Mouse (Mus musculus): Measurements from ENCODE around the gene Asb16. TPM values are rescaled to one million over a fixed set of nuclear protein-coding genes. Genes with fewer than 3 reads are reported as not detected.
"Not testable (repeated sequence)": the region's sequence is repeated elsewhere in the genome, so short reads cannot be mapped to it uniquely, and the experiment has no call there.

Asb16 gene
- total RNA-seq, 2 experiments from 2014 or later: 1.2 TPM

DNA sequence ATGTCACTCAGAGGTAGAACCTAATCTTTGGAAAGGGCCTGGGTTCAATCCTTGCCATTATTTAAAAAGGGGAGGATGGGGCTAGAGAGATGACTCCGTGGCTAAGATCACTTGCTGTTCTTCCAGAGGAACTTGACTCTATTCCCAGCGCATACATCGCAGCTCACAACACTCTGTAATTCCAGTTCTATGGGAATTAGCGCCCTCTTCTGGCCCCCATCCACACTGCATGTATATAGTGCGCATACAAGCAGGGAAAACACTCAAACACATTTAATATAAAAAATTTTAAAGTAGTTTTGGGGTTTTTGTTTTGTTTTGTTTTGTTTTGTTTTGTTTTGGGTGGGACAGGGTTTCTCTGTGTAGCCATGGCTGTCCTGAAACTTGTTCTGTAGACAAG lies 26.7 kb upstream of the Asb16 start:
- DNase-seq: no peak

DNA sequence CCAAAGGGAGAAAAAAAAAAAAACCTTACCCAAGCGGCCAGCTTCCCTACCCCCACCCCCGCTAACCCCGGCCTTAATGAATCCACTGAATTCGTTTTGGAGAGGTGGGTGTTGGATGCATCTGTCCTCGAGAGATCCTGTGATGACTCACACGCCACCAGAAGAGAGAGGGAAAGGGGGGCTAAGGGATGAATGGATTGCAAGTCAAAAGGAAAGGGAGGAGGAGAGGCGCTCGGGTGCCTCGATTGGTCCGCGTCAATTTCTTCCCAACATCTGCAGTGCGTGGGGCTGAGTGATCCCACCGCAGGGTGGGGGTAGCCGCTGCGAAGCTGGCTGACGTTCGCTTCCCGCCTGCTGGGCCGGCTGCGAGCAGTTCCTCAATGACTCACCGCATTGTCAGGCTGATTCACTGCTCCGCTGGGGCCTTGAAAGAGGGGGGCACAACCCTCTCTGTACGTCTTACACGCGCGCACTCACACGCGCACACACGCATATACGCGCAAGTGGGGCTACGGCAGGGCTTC lies 23.6 kb upstream of the Asb16 start:
- peak; percentile 66 to 75 for DNase-seq

DNA sequence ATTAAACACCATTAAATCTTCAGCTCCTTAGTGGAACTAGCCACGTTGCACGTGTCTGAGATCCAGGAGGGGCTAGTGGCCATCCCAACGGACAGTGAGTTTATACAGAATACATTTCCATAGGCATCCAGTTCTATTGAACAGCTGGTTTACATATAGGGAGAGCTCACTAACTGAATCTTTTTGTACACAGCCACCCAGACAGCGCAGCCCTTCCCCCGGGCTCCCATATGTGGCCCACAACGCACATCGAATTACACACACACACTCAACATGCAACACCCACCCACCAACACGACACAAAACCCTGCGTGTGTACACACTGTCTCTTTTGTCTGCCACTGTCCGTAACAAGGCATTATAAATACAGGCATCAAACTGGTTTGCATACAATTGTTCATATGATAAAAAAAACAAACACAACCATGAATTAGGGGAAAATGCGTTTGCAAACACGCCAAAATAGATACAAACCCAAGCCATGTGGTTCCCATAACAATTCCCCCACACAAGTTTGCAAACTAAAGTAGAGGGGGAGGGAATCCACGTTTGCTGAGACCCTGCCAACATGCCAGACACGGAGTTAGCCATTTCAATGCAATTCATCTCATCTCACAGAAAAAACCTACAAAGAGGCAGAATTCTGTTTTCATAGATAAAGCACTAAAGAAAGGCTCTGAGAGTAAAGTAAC lies 22.8 kb upstream of the Asb16 start:
- DNase-seq: no peak

DNA sequence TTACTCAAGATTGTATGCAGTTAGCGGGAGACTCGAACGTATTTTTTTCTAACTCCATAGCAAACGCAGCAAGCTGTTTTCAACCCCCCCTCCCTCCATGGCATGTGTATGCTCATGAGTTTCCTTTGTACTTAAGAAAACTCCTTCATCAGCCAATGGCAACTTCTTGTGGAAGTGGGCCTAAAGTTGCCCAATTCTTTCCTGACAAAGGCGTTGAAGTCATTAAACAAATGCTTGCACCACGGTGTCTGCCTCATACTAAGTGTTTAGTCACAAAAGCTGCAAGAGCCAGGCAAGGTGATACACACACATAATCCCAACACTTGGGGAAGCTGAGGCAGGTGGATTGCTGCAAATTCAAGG lies 22.3 kb upstream of the Asb16 start:
- DNase-seq: no peak

DNA sequence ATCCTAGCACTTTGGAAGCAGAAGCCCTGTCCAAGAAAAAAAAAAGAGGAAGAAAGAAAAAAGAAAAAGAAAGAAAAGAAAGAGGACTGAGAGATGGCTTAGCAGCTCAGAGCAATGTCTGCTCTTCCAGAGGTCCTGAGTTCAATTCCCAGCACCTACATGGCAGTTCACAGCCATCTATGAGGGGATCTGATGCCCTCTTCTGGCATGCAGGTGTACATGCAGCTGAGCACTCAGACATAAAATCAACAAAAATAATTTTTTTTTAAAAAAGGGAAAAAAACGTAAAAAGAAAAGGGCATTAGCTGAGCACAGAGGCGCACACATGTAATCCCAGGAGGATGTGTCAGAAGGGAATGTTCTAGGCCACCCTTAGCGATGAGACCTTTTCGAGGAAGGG lies 21.7 kb upstream of the Asb16 start:
- DNase-seq: no peak

DNA sequence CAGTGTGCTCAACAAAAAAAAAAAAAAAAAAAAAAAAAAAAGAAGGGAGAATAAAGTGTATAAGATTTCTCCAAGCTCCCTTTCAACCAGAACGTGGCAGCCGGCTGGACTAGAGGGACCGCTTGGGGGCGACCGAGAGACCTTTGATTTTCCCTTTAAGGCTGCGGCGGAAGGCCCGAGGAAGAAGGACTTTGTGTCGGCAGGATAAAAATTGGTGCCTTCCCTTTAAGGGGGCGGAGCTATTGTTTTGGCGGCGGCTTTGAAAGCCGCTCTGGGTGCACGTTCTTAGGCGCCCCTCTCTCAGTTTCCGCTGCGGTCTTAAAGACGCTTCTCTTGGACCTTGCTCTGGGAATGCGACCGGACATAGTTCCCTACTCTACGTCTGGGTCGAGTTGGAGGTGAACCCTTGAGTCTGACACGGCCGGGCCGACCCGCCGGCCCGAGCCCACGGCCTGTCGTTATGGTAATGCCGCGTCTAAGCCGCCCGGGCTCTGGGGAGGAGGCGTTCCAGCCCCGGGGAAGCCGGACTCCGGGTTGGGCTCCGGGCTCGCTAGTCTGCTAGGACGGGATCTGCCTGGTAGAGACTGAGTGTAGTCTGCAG lies 19.8 kb upstream of the Asb16 start, which contains the start of gene BC030867:
Gene BC030867, plus strand, starts transcription at position 253 of the 601 bp plus-strand sequence.
- DNase-seq: peak; percentile 91 to 99

DNA sequence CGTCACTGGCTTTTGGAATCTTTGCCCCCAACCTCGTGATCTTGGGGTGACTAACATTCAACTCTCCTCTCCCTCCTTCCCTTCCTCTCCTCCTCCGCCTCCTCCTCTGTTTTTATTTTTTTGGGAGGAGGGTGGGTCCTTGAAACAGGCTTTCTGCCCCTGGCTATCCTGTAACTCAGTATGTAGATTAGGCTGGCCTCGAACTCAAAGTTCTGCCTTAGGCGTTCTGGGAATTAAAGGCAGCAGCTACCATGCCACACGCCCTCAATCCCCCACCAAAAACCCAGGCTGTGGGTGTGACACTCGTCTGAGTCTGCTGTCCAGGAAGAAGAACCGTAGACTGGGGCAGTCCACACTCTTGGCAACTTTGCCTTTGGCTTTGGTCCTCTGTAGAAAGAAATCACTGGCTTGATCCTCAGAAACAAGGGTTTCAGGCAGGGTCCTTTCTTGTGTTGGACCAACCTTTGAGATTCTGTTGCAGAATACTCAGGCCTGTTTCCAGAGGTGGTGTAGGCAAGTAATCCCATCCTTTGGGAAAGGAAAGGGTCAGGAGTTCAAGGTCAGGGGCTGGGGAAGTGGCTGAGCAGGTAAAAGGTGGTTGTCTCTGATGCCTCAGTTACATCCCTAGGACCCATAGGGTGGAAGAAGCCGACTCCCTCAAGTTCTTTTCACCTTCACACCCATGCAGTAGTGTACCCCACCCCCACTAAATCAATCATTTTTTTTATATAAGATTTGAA lies 19.0 kb upstream of the Asb16 start:
- no peak for DNase-seq

DNA sequence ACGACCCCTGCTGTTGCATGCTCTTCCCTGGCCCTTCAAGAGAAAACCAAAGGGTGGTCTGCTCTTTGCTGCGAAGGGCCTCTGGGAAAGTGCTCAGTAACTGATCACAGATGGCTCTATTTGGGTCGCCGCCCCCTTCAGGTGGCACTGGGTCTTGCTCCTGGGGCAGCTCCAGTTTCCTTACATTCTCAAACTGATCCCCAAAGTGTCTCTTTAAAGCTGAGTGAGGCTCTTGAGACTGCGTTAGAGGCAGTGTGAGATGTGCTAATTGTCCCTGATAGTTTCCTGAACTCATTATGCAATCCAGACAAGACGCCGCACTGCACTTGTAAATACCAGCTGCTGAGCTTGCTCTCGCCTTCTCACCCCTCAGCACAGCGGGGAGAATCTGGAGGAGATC lies 11.0 kb upstream of the Asb16 start:
- DNase-seq: no peak

DNA sequence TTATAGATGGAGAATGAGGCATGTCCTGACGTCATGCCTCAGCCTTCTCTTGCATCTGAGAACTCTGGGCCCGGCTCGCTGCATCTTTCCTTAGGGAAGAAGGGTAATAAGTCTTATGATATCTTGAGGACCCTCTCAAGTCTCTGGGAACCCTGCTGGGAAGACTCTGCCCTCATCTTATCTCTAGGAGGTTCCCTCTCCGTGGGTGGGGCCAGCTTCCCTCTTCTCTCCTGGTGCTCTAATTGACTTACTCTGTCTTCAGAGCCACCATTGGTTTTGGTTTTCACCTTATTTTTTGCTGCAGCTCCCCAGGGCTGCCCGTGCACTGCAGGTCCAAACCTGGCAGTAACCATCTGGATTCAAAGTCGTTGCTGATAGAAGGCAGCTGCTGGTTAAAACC lies 10.4 kb upstream of the Asb16 start:
- DNase-seq: no peak

DNA sequence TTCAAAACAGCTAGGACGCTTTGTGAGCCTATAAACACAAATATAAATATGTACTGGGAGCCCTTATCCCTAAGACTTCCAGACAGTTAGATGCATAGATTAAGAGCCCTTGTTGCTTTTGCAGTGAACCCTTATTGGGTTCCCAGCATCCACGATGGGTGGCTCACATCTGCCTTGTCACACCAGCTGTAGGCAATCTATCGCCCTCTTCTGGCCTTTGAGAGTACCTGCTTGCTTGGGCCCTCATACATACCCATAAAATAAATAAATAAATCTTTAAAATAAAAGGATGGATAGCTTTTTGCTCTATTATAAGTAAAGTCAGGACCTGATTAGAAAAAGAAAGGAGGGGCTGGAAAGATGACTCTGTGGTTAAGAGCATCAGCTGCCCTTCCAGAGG lies 10.0 kb upstream of the Asb16 start:
- no peak for DNase-seq

DNA sequence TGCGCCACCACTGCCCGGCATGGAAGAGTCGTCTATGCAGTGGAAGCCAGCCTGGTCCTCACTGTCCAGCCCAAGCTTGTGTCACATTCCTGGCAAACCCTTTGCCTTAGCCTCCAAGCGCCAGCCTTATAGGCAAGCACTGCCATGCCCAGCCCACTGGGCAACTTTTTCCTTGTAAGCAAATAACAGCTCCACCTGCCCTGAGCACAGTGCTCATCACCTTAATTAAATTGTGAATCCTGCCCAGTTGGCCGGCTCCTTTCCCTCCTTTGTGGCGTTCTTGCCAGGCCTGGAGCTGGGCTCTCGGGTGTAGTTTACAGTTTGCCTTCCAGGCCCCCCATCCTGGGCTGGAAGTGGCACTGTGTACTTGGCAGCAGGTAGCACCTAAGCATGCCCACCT lies 5.3 kb upstream of the Asb16 start:
- DNase-seq: no peak

DNA sequence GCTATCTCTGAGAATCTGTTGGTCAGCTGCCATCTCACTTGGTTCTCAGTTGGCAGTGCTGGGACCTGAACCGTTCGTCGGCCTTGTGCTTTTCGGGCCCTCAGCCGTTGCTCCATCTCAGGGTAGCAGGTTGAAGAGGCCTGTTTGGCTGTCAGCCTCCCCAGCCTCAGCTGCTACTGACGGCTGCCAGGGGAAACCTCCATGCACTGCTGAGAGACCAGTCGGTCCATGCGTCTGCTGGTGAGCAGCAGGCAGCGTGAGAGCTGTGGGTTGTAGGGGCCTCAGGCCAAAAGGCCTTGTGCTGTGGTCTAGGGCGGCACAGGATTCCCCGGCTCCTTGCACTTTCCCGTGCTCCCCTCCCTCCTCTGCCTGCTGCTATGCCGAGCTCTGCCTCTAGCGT lies 2.7 kb upstream of the Asb16 start:
- no peak for DNase-seq

DNA sequence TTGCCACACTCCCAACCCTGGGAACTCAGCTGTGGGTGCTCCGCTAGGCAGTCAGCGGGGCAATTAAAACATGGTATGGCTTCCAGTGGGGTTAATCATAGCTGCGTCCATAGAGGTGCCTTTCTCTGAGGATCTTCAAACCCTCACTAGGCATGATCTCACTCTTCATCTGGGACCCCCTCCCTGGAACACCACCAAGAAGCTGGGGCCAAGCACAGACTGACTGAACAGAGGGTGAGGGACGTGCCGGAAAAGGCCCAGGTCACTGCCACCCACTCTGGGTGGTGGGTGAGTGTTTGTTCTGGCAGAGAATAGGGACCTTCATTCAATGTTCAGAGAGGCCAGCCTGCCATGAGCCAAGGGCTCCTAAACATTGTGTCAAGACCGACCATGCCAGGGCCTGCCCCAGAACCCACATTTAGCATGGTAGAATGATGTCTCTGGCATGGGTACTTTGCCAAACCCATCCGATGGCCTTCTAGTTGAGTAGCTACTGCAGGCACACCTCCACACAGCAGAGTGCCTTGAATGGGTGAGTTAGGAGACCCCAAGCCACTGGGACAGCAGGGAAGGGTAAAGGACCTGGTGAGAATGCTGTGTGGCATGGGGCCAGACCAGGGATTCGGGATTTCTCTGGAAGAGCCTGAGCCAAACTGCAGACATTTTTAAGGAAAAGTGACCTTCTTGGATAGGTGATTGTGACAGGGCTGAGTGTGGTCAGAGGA lies 1.8 kb upstream of the Asb16 start:
- DNase-seq: no peak

DNA sequence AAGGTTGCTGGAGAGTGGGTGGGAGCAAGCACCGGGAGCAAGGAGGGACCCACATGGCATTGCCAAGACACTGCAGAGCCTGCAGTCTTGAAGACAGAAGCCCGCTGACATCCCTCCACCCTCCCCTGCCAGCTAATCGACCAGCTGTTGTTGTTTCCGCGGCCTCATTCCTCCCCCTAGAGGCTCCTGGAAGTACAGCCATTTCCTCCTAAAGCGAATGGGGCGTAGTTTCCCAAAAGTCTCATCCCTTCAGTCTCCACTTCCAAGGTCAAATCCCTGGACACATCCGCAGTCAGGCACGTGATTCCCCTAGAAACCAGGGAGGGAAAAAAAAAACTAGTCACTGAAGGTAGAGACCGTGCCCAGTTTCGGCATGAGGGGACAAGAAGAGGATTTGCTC lies 1.1 kb upstream of the Asb16 start:
- peak; percentile 81 to 84 for DNase-seq

DNA sequence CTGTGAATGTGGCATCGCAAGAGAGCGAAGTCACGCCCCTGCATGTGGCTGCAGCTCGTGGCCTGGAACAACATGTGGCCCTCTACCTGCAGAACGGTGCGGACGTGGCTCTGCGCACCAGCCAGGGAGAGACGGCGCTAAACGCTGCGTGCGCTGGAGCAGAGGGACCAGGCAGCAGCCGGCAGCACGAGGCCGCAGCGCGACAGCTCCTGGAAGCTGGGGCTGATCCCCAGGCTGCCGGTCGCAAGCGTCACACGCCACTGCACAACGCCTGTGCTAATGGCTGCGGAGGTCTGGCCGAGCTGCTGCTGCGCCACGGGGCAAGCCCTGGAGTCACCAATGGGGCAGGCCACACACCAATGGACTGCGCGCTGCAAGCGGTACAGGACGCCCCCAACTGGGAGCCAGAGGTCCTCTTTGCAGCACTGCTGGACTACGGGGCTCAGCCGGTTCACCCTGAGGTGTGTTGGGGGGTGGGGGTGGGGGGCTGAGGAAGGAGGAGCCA lies 7.9 kb downstream of the Asb16 start:
- no peak for DNase-seq

DNA sequence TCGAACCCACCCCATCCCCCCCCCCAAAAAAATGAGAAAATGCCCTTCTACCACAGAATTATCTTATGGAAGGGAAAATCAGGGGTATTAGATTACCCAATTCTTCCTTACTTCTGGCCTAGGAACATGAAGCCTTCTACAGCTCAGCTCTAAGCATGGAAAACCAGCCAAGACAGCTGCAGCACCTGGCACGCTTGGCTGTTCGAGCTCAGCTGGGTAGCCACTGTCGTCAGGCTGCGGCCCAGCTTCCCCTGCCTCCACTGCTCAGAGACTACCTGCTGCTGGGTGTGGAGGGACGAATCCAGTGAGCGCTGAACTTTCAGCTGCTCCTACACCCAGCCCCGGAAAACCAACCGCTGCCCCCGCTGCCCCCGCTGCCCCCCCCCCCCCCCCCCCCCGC lies 9.2 kb downstream of the Asb16 start:
- DNase-seq: no peak

DNA sequence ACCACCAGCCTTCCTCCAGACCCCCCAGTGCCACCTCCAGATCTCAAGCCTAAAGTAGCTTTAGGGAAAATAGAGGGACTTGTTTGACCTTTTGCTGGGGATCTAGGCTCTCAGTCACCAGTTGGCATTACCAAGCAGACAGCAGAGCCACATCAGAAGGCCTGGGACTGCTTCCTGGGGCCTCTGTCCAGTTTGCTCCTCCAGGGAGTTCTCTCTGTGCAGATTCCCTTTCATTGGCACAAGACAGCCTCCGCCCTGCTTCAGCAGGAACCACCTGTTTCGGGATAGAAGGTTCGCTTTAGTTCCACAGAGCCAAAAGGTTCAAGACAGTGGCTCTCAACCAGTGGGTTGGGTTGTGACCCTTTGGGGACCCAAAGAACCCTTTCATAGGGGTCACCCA lies 11.1 kb downstream of the Asb16 start:
- no peak for DNase-seq

DNA sequence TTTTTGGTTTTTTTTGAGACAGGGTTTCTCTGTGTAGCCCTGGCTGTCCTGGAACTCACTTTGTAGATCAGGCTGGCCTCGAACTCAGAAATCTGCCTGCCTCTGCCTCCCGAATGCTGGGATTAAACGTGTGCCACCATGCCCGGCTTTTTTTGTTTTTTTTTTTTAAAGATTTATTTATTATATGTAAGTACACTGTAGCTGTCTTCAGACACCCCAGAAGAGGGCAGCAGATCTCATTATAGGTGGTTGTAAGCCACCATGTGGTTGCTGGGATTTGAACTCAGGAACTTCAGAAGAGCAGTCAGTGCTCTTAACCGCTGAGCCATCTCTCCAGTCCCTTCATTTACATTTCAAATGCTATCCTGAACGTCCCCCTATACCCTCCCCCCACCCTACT lies 11.7 kb downstream of the Asb16 start:
- not testable (repeated sequence) for DNase-seq

DNA sequence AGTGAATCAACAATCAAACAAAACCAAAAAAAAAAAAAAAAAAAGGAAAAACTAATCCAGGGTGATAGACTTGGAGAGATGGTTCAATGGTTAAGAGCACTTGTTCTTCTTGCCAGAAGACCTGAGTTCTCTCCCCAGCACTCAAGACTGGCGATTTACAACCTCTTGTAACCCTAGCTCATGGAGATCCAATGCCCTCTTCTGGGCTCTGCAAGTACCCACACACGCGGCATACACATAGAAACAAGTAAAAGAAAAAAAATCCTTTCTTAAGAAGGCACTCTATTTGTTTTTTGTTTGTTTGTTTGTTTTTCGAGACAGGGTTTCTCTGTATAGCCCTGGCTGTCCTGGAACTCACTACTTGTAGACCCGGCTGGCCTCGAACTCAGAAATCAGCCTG lies 15.4 kb downstream of the Asb16 start:
- no peak for DNase-seq

DNA sequence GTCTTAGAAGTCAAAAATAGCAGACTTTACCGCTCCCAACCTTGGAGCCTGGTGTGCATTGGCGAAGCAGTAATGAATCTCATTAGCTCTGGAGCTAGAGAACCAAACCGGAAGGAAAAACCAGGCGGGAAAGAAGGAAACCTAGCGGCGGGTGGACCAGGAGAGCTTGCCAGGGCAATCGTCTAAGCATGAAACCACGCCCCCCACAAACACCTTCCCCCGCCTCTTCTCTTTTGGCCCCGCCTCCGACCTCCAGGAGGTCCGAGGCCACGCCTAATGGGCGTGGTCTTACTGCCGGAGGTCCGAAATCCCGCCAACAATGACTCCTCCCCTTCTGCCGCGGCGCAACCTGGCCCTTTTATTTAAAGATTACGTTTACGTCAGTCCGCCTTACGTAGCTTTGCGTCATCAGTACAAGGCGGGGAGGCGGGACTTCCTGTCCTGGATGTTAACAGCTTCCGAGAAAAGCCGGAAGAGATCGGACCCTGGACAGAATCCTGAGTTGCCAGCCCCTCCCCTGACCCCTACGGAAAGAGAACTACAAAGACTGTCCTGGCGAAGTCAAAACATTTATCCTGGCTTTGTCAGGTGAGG lies 16.1 kb downstream of the Asb16 start, which contains the start of gene Tmub2:
Gene Tmub2, plus strand, starts transcription at position 431 of the 594 bp plus-strand sequence.
- peak; percentile 98 for DNase-seq

DNA sequence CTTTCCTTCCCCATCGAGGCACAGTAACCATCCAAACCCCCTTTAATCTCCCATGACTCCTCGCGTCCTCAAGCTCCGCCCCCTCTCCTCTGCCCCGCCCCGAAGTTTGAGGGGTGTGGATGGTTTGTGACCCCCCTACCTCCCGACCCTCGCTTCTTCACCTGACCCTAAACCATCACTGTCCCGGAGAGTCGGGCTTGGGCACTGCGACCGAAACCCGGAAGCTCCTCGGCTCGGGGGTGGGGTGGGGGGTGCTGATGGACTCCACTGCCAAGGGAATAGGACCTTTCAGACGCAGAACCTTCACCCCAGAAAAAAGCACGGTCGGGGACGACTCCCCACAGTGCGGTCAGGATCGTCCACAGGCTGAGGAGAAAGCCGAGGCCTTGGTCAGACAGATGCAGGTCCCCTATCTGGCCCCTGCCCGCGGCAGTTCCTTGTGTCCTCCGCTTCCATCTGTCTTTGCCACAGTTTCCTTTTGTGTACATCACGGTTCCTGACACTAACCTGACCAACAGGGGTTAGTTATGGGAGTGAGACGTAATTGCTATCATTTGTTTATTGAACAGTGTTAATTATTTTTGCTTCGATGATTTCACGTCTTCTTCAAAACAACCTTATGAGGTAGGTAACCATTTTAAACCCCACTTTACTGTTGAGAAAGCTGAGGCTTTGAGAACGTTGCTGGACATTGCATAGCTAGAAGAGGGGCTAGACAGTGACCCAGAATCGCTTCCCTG lies 16.7 kb downstream of the Asb16 start:
- DNase-seq: no peak
